Mouse (Mus musculus): Measurements from ENCODE around the gene Esr1. TPM values are rescaled to one million over a fixed set of nuclear protein-coding genes. Genes with fewer than 3 reads are reported as not detected.

Esr1 gene
- total and polyA plus RNA-seq, 3 experiments, result 0.82 TPM; not detected in 2

DNA sequence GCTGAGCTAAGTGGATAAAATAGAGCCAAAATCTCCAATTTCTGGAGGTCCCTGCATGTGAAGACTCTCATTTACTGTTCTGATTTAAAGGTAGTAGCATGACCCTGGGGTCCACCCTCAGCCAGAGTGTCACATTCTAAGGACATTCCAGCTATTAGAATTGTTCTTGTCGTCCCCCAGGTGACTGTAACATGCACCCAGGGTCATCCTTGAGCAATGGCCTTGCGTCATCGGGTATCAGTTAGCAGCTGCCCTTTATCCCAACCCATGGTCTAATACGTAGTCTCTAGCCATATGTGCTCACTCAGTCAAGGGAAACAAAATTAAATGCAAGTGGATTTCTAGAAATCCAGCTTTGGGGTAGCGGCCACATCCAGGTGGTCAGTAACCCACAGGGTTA, 213.0 kb downstream of the Esr1 start:
- Histone ChIP-seq H3K27me3 (ENCODE audit: insufficient read depth, low read length) (no peaks in the 10 kb centered on the region), H3K4me1 (ENCODE audit: insufficient read depth, low read depth, low read length) (no peaks in the 10 kb centered on the region), H3K36me3 (replicated peaks) (no peaks in the 10 kb centered on the region), H3K4me3 (ENCODE audit: low read depth, low read length) (no peak overlapping the region), H3K9me3 (replicated peaks) (no peaks in the 10 kb centered on the region)
- no peak for ATAC-seq (ENCODE audit: extremely low read depth, insufficient number of reproducible peaks, low FRiP score, poor library complexity, severe bottlenecking)
- TF ChIP-seq CTCF (IDR thresholded peaks at IDR 0.05; ENCODE audit: low read depth, low read length) (no peak), TAL1 (conservative IDR thresholded peaks at IDR 0.05; ENCODE audit: low read depth, low read length) (no peak), GATA2 (IDR thresholded peaks at IDR 0.05; ENCODE audit: borderline replicate concordance, low read depth, low read length) (no peak), GATA1 (IDR thresholded peaks at IDR 0.05; ENCODE audit: borderline replicate concordance, low read length) (no peak), POLR2AphosphoS5 (IDR thresholded peaks at IDR 0.05; ENCODE audit: insufficient replicate concordance, low read depth, low read length) (no peak)
- no peak for DNase-seq (ENCODE audit: low spot score)

DNA sequence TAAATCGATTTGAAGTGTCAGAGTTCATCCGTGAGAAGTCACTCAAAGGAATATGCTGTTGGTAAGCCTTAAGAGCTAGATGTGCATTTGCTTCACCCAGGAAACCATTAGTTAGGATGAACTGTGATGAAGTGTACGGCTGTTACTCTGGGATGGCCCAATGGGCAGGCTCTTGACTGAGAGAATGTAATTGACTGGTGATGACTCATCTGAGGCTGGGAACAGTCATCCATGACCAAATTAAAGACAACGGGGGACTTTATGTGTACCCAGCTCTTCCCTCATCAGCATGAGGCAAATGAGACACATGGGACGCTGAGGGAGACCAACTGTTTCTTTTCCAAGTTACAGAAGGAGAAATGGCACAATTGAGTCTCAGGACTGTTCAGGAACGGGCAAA, 219.2 kb downstream of the Esr1 start:
- Histone ChIP-seq H3K36me3 (replicated peaks) (no peaks in the 10 kb centered on the region), H3K9me3 (replicated peaks) (no peaks in the 10 kb centered on the region), H3K4me3 (ENCODE audit: low read depth, low read length) (no peak overlapping the region), H3K4me1 (ENCODE audit: insufficient read depth, low read depth, low read length) (no peaks in the 10 kb centered on the region), H3K27me3 (ENCODE audit: insufficient read depth, low read length) (no peaks in the 10 kb centered on the region)
- DNase-seq (ENCODE audit: low spot score) (no peak), ATAC-seq (ENCODE audit: extremely low read depth, insufficient number of reproducible peaks, low FRiP score, poor library complexity, severe bottlenecking) (no peak)
- TF ChIP-seq POLR2AphosphoS5 (IDR thresholded peaks at IDR 0.05; ENCODE audit: insufficient replicate concordance, low read depth, low read length) (no peak), GATA1 (IDR thresholded peaks at IDR 0.05; ENCODE audit: borderline replicate concordance, low read length) (no peak), CTCF (IDR thresholded peaks at IDR 0.05; ENCODE audit: low read depth, low read length) (no peak), TAL1 (conservative IDR thresholded peaks at IDR 0.05; ENCODE audit: low read depth, low read length) (no peak), GATA2 (IDR thresholded peaks at IDR 0.05; ENCODE audit: borderline replicate concordance, low read depth, low read length) (no peak)

DNA sequence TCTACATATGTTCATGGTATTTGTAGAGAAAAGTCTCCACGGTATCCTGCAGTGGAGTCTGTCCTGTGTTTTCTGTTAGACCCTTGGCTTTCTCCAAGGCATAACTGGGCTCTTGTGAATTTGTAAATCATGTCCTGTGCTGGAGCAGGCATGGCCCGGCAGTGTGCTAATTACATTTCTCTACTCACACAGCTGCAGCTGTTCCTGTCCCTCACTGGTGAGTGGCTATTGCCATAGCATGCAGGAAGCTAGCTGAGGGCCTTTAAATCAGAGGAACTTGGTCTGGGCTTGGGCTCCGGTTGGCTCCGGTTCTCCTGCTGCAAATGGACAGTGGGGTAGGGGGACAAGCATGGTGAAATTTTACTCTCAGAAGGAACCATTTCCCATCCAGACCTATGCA, 226.7 kb downstream of the Esr1 start:
- Histone ChIP-seq H3K36me3 (replicated peaks) (no peaks in the 10 kb centered on the region), H3K4me3 (ENCODE audit: low read depth, low read length) (no peak overlapping the region), H3K4me1 (ENCODE audit: insufficient read depth, low read depth, low read length) (no peaks in the 10 kb centered on the region), H3K9me3 (replicated peaks) (no peaks in the 10 kb centered on the region), H3K27me3 (ENCODE audit: insufficient read depth, low read length) (no peaks in the 10 kb centered on the region)
- ATAC-seq (ENCODE audit: extremely low read depth, insufficient number of reproducible peaks, low FRiP score, poor library complexity, severe bottlenecking) (no peak), DNase-seq (ENCODE audit: low spot score) (no peak)
- TF ChIP-seq TAL1 (conservative IDR thresholded peaks at IDR 0.05; ENCODE audit: low read depth, low read length) (no peak), GATA2 (IDR thresholded peaks at IDR 0.05; ENCODE audit: borderline replicate concordance, low read depth, low read length) (no peak), CTCF (IDR thresholded peaks at IDR 0.05; ENCODE audit: low read depth, low read length) (no peak), POLR2AphosphoS5 (IDR thresholded peaks at IDR 0.05; ENCODE audit: insufficient replicate concordance, low read depth, low read length) (no peak), GATA1 (IDR thresholded peaks at IDR 0.05; ENCODE audit: borderline replicate concordance, low read length) (no peak)

DNA sequence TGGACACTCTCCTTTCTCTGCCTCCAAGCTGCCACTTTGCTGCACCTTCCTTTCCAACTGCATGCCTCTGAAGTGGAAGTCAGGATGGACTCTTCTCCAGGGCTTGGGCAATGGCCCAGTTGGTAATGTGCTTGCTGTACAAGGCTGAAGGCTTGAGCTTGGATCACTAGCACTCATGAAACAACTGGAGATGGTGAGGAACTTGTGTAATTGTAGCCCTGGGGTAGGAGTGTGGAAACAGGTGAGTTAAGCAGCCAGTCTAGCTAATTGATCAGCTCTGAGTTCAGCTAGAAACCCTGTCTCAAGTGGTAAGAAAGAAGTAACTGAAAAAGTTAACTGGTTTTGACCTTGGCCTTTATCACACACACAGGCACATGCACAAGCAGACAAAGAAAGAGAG, 229.6 kb downstream of the Esr1 start:
- H3K9me3 ChIP-seq (replicated peaks), result no peaks in the 10 kb centered on the region
- TF ChIP-seq GATA2 (IDR thresholded peaks at IDR 0.05; ENCODE audit: borderline replicate concordance, low read depth, low read length) (no peak), GATA1 (IDR thresholded peaks at IDR 0.05; ENCODE audit: borderline replicate concordance, low read length) (no peak), CTCF (IDR thresholded peaks at IDR 0.05; ENCODE audit: low read depth, low read length) (no peak), POLR2AphosphoS5 (IDR thresholded peaks at IDR 0.05; ENCODE audit: insufficient replicate concordance, low read depth, low read length) (no peak), TAL1 (conservative IDR thresholded peaks at IDR 0.05; ENCODE audit: low read depth, low read length) (no peak)
- no peaks in the 10 kb centered on the region for H3K4me1 ChIP-seq (ENCODE audit: insufficient read depth, low read depth, low read length)

DNA sequence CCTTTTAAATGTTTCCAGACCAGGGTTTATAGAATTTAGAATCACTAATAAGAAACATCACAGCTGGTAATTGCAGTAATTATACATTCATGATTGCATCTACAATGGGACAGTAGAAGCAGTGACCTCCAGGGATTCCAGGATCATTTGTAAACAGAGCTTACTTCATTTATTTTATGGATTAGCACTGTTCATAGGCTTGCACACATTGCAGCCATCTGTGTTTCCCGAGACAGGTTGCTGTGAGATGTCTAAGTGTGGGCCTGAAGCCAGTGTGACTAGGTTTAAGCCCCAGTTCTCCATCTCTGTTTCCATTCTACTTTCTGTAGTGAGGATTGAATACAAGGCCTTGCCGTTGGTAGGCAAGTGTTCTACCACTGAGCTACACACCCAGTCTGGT, 236.1 kb downstream of the Esr1 start:
- no peak for ATAC-seq (ENCODE audit: extremely low read depth, insufficient number of reproducible peaks, low FRiP score, poor library complexity, severe bottlenecking)
- TF ChIP-seq GATA1 (IDR thresholded peaks at IDR 0.05; ENCODE audit: borderline replicate concordance, low read length), result no peak
- TF ChIP-seq CTCF (IDR thresholded peaks at IDR 0.05; ENCODE audit: low read depth, low read length), result no peak
- no peak for TF ChIP-seq TAL1 (conservative IDR thresholded peaks at IDR 0.05; ENCODE audit: low read depth, low read length)
- no peak for TF ChIP-seq GATA2 (IDR thresholded peaks at IDR 0.05; ENCODE audit: borderline replicate concordance, low read depth, low read length)
- no peak for TF ChIP-seq POLR2AphosphoS5 (IDR thresholded peaks at IDR 0.05; ENCODE audit: insufficient replicate concordance, low read depth, low read length)
- no peaks in the 10 kb centered on the region for H3K9me3 ChIP-seq (replicated peaks)
- no peak for DNase-seq (ENCODE audit: low spot score)
- no peaks in the 10 kb centered on the region for H3K36me3 ChIP-seq (replicated peaks)
- H3K4me1 ChIP-seq (ENCODE audit: insufficient read depth, low read depth, low read length), result no peaks in the 10 kb centered on the region
- H3K27me3 ChIP-seq (ENCODE audit: insufficient read depth, low read length), result no peaks in the 10 kb centered on the region
- H3K4me3 ChIP-seq (ENCODE audit: low read depth, low read length), result no peak overlapping the region

More for the DNA sequence above, 229.6 kb downstream of the Esr1 start:
- DNase-seq (ENCODE audit: low spot score), result no peak
- ATAC-seq (ENCODE audit: extremely low read depth, insufficient number of reproducible peaks, low FRiP score, poor library complexity, severe bottlenecking), result no peak
- no peaks in the 10 kb centered on the region for H3K27me3 ChIP-seq (ENCODE audit: insufficient read depth, low read length)
- no peaks in the 10 kb centered on the region for H3K36me3 ChIP-seq (replicated peaks)
- H3K4me3 ChIP-seq (ENCODE audit: low read depth, low read length), result no peak overlapping the region

DNA sequence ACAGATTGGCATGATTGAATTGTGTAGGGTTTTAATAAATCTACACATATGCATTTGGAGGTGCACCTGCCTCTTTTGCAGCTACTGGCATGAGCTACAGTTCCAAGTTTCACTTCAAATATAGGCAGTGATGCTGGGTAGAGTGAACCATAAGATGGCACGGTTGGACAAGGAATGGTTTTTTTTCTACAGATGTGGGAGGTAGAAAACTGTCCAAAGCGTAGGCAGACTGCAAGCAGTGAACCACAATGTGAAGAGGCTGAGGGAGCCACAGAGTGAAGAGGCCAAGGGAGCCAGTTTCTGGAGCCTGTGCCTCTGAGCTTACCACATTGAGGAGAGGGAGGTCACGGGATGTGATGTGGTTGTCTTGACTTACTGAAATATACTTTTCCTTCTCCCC, 238.5 kb downstream of the Esr1 start:
- no peaks in the 10 kb centered on the region for H3K27me3 ChIP-seq (ENCODE audit: insufficient read depth, low read length)
- H3K4me3 ChIP-seq (ENCODE audit: low read depth, low read length), result no peak overlapping the region
- no peaks in the 10 kb centered on the region for H3K9me3 ChIP-seq (replicated peaks)
- no peaks in the 10 kb centered on the region for H3K4me1 ChIP-seq (ENCODE audit: insufficient read depth, low read depth, low read length)
- ATAC-seq (ENCODE audit: extremely low read depth, insufficient number of reproducible peaks, low FRiP score, poor library complexity, severe bottlenecking) (no peak), DNase-seq (ENCODE audit: low spot score) (no peak)
- no peak for TF ChIP-seq POLR2AphosphoS5 (IDR thresholded peaks at IDR 0.05; ENCODE audit: insufficient replicate concordance, low read depth, low read length)
- TF ChIP-seq GATA2 (IDR thresholded peaks at IDR 0.05; ENCODE audit: borderline replicate concordance, low read depth, low read length), result no peak
- TF ChIP-seq TAL1 (conservative IDR thresholded peaks at IDR 0.05; ENCODE audit: low read depth, low read length), result no peak
- TF ChIP-seq CTCF (IDR thresholded peaks at IDR 0.05; ENCODE audit: low read depth, low read length), result no peak
- H3K36me3 ChIP-seq (replicated peaks), result no peaks in the 10 kb centered on the region
